Mouse (Mus musculus): ENCODE measurements around the gene Cops2. TPM values are rescaled to one million over a fixed set of nuclear protein-coding genes. Genes with fewer than 3 reads are reported as not detected.

Cops2 gene
- total and polyA plus RNA-seq, 2 experiments from 2014 or later: 35.1 to 53.8 TPM

GRCm38 (mm10) chr2:125785021-125785420 lies 73.9 kb downstream of the Cops2 start:
- ATAC-seq (no peak), DNase-seq (ENCODE audit: low spot score) (no peak)
- H3K27ac ChIP-seq: no peak overlapping the region
- WGBS: 79% methylated on average over 4 of the region's 4 CpGs
- H3K4me3 ChIP-seq (ENCODE audit: low read length): no peak overlapping the region
- H3K36me3 ChIP-seq (ENCODE audit: insufficient read depth, low read length): no peaks in the 10 kb centered on the region
- TF ChIP-seq CTCF (IDR thresholded peaks at IDR 0.05; ENCODE audit: low read depth): no peak
- no peaks in the 10 kb centered on the region for H3K9me3 ChIP-seq (ENCODE audit: low read length)
- no peak overlapping the region for H3K4me2 ChIP-seq (ENCODE audit: low read depth, low read length)
- peaks cover 6% of the 10 kb centered on the region for H3K4me1 ChIP-seq (ENCODE audit: insufficient read depth, low read length)
- H3K9ac ChIP-seq (replicated peaks; ENCODE audit: low read length): no peak overlapping the region
- no peaks in the 10 kb centered on the region for H3K27me3 ChIP-seq (ENCODE audit: insufficient read depth, low read length)

- H3K4me2 ChIP-seq (ENCODE audit: low read depth, low read length): no peak overlapping the region
- no peak for ATAC-seq
- peaks cover 6% of the 10 kb centered on the region for H3K4me1 ChIP-seq (ENCODE audit: insufficient read depth, low read length)
- TF ChIP-seq CTCF (IDR thresholded peaks at IDR 0.05; ENCODE audit: low read depth): no peak
- H3K4me3 ChIP-seq (ENCODE audit: low read length): no peak overlapping the region
- H3K27ac ChIP-seq: no peak overlapping the region
- 88% methylated on average over 4 of the region's 4 CpGs for WGBS
- no peaks in the 10 kb centered on the region for H3K27me3 ChIP-seq (ENCODE audit: insufficient read depth, low read length)
- no peaks in the 10 kb centered on the region for H3K9me3 ChIP-seq (ENCODE audit: low read length)
- H3K36me3 ChIP-seq (ENCODE audit: insufficient read depth, low read length): no peaks in the 10 kb centered on the region
- no peak for DNase-seq (ENCODE audit: low spot score)
- H3K9ac ChIP-seq (replicated peaks; ENCODE audit: low read length): no peak overlapping the region
These were observed 74.5 kb downstream of the Cops2 start for GRCm38 (mm10) chr2:125784392-125784791.

- no peak overlapping the region for H3K4me2 ChIP-seq (ENCODE audit: low read depth, low read length)
- H3K4me1 ChIP-seq (ENCODE audit: insufficient read depth, low read length): peaks cover 6% of the 10 kb centered on the region
- DNase-seq (ENCODE audit: low spot score) (peak; percentile 22), ATAC-seq (no peak)
- no peak overlapping the region for H3K9ac ChIP-seq (replicated peaks; ENCODE audit: low read length)
- H3K27ac ChIP-seq: no peak overlapping the region
- H3K36me3 ChIP-seq (ENCODE audit: insufficient read depth, low read length): no peaks in the 10 kb centered on the region
- no peaks in the 10 kb centered on the region for H3K27me3 ChIP-seq (ENCODE audit: insufficient read depth, low read length)
- 53% methylated on average over 4 of the region's 4 CpGs for WGBS
- H3K4me3 ChIP-seq (ENCODE audit: low read length): no peak overlapping the region
- TF ChIP-seq CTCF (IDR thresholded peaks at IDR 0.05; ENCODE audit: low read depth): no peak; the same call in 1 of the 2 replicates
- H3K9me3 ChIP-seq (ENCODE audit: low read length): no peaks in the 10 kb centered on the region
These were observed 75.1 kb downstream of the Cops2 start for GRCm38 (mm10) chr2:125783868-125784267.

GRCm38 (mm10) chr2:125782719-125783109 lies 76.2 kb downstream of the Cops2 start, which contains the start of gene Secisbp2l:
Secisbp2l (minus strand) TSS chr2:125782870.
- H3K9ac ChIP-seq (replicated peaks; ENCODE audit: low read length): peak within 1 kb of the TSS; percentile 70
- peak within 1 kb of the TSS; percentile 79 for H3K4me2 ChIP-seq (ENCODE audit: low read depth, low read length)
- DNase-seq (ENCODE audit: low spot score): peak; percentile 93
- ATAC-seq: peak; percentile 97
- H3K36me3 ChIP-seq (ENCODE audit: insufficient read depth, low read length): no peaks in the 10 kb centered on the region
- TF ChIP-seq CTCF (IDR thresholded peaks at IDR 0.05; ENCODE audit: low read depth): no peak
- peaks cover 6% of the 10 kb centered on the region for H3K4me1 ChIP-seq (ENCODE audit: insufficient read depth, low read length)
- WGBS: under 1% methylated on average over 19 of the region's 28 CpGs
- peak within 1 kb of the TSS; percentile 65 for H3K4me3 ChIP-seq (ENCODE audit: low read length)
- H3K27ac ChIP-seq: peak within 1 kb of the TSS; percentile 79
- no peaks in the 10 kb centered on the region for H3K27me3 ChIP-seq (ENCODE audit: insufficient read depth, low read length)
- H3K9me3 ChIP-seq (ENCODE audit: low read length): no peaks in the 10 kb centered on the region

- Histone ChIP-seq H3K9ac (replicated peaks; ENCODE audit: low read length) (peak overlapping the region; percentile 70), H3K36me3 (ENCODE audit: insufficient read depth, low read length) (no peaks in the 10 kb centered on the region), H3K27me3 (ENCODE audit: insufficient read depth, low read length) (no peaks in the 10 kb centered on the region), H3K4me2 (ENCODE audit: low read depth, low read length) (peak overlapping the region; percentile 79), H3K4me3 (ENCODE audit: low read length) (peak overlapping the region; percentile 65), H3K9me3 (ENCODE audit: low read length) (no peaks in the 10 kb centered on the region), H3K27ac (peak overlapping the region; percentile 79), H3K4me1 (ENCODE audit: insufficient read depth, low read length) (peaks cover 6% of the 10 kb centered on the region)
- ATAC-seq (no peak; the same call in 1 of the 2 replicates), DNase-seq (ENCODE audit: low spot score) (no peak)
- no peak for TF ChIP-seq CTCF (IDR thresholded peaks at IDR 0.05; ENCODE audit: low read depth)
- 3% methylated on average over 44 of the region's 44 CpGs for WGBS
These were observed 76.8 kb downstream of the Cops2 start for GRCm38 (mm10) chr2:125781978-125782718.

GRCm38 (mm10) chr2:125781006-125781405 lies 77.9 kb downstream of the Cops2 start:
- DNase-seq (ENCODE audit: low spot score) (no peak), ATAC-seq (no peak)
- no peak for TF ChIP-seq CTCF (IDR thresholded peaks at IDR 0.05; ENCODE audit: low read depth)
- Histone ChIP-seq H3K9me3 (ENCODE audit: low read length) (no peaks in the 10 kb centered on the region), H3K36me3 (ENCODE audit: insufficient read depth, low read length) (no peaks in the 10 kb centered on the region), H3K27ac (no peak overlapping the region), H3K27me3 (ENCODE audit: insufficient read depth, low read length) (no peaks in the 10 kb centered on the region), H3K4me2 (ENCODE audit: low read depth, low read length) (peak overlapping the region; percentile 79), H3K9ac (replicated peaks; ENCODE audit: low read length) (peak overlapping the region; percentile 70), H3K4me3 (ENCODE audit: low read length) (peak overlapping the region; percentile 65), H3K4me1 (ENCODE audit: insufficient read depth, low read length) (peaks cover 6% of the 10 kb centered on the region)
- WGBS: 56% methylated on average over 2 of the region's 2 CpGs

Other genes with a start within 250 kb of the Cops2 start
- gene Cep152, start 234.0 kb downstream of the Cops2 start, total RNA-seq (2014; rRNA removed): 1.5 and 2.4 TPM in 2 replicates
- 1.6 and 1.9 TPM in 2 replicates for gene Cep152, start 234.0 kb downstream of the Cops2 start, polyA plus RNA-seq (2015; fragmentation: Nextera tagmentation; extraction: Ambion mirVana)
- 262 and 346 TPM in 2 replicates for gene Eid1, start 186.0 kb downstream of the Cops2 start, total RNA-seq (2014; rRNA removed)
- gene Eid1, start 186.0 kb downstream of the Cops2 start, polyA plus RNA-seq (2015; fragmentation: Nextera tagmentation; extraction: Ambion mirVana): 393 and 394 TPM in 2 replicates
- gene Shc4, start 135.0 kb downstream of the Cops2 start, total RNA-seq (2014; rRNA removed): 9.1 and 11.1 TPM in 2 replicates
- 3.9 and 4.5 TPM in 2 replicates for gene Shc4, start 135.0 kb downstream of the Cops2 start, polyA plus RNA-seq (2015; fragmentation: Nextera tagmentation; extraction: Ambion mirVana)
- gene Secisbp2l, start 76.3 kb downstream of the Cops2 start, total RNA-seq (2014; rRNA removed): 43.5 and 47.4 TPM in 2 replicates
- gene Secisbp2l, start 76.3 kb downstream of the Cops2 start, polyA plus RNA-seq (2015; fragmentation: Nextera tagmentation; extraction: Ambion mirVana): 26.6 and 27.8 TPM in 2 replicates
- 30.0 and 32.2 TPM in 2 replicates for gene Galk2, start within 50 bp of the Cops2 start, total RNA-seq (2014; rRNA removed)
- 28.9 and 31.2 TPM in 2 replicates for gene Galk2, start within 50 bp of the Cops2 start, polyA plus RNA-seq (2015; fragmentation: Nextera tagmentation; extraction: Ambion mirVana)
- 0.11 and 0.42 TPM in 2 replicates for gene Fgf7, start 175.5 kb upstream of the Cops2 start, total RNA-seq (2014; rRNA removed)
- gene Fgf7, start 175.5 kb upstream of the Cops2 start, polyA plus RNA-seq (2015; fragmentation: Nextera tagmentation; extraction: Ambion mirVana): 0.55 and 0.59 TPM in 2 replicates